Mouse (Mus musculus): Measurements from ENCODE around the gene Ptprc. TPM values are rescaled to one million over a fixed set of nuclear protein-coding genes. Genes with fewer than 3 reads are reported as not detected.

Ptprc gene
- 2.7 and 5.0 TPM in 2 replicates for polyA plus RNA-seq (2014; fragmentation: Nextera tagmentation; extraction: Ambion mirVana)

DNA sequence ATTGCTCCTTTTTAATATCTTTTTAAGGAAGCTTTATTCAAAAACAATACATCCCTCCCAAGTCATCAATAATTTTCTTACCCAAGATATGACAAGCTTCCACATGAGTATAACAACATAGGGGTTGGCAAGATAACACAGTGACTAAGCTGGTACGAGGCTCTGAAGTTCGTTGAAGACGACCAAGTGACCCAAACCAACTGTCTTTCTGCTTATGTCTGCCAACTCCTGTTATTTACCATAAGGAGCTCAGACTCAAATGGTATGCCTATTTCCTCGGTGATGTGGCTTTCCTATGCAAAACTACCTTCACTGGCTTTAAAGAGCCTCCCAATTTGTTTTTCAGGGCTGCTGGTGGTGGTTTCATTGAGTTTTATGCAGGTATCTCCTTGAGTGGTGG is at the start of gene Ptprc:
Gene Ptprc, minus strand, starts transcription at position 215 of the 400 bp plus-strand sequence.
- Histone ChIP-seq H3K27me3 (ENCODE audit: control insufficient read depth, insufficient read depth, low read length) (no peaks in the 10 kb centered on the region), H3K27ac (ENCODE audit: low read depth, low read length) (no peak within 1 kb of the TSS), H3K4me3 (ENCODE audit: low read length) (no peak within 1 kb of the TSS), H3K4me1 (ENCODE audit: control insufficient read depth, insufficient read depth, low read length) (no peaks in the 10 kb centered on the region), H3K4me2 (replicated peaks; ENCODE audit: low read depth, low read length) (no peak within 1 kb of the TSS), H3K36me3 (ENCODE audit: control insufficient read depth, insufficient read depth, low read length) (no peaks in the 10 kb centered on the region), H3K9ac (ENCODE audit: low read depth, low read length) (no peak within 1 kb of the TSS), H3K9me3 (ENCODE audit: control insufficient read depth, low read length) (no peaks in the 10 kb centered on the region)
- WGBS: 79% methylated on average over 4 of the region's 4 CpGs
- no peak for ATAC-seq (ENCODE audit: low FRiP score, low TSS enrichment)

GRCm38 (mm10) chr1:138214736-138215458 is 39.4 kb upstream of the Ptprc start:
- no peaks in the 10 kb centered on the region for H3K4me1 ChIP-seq (ENCODE audit: control insufficient read depth, insufficient read depth, low read length)
- no peak overlapping the region for H3K9ac ChIP-seq (ENCODE audit: low read depth, low read length)
- WGBS: 83% methylated on average over 3 of the region's 3 CpGs
- H3K36me3 ChIP-seq (ENCODE audit: control insufficient read depth, insufficient read depth, low read length): no peaks in the 10 kb centered on the region
- no peak overlapping the region for H3K4me2 ChIP-seq (replicated peaks; ENCODE audit: low read depth, low read length)
- ATAC-seq (ENCODE audit: low FRiP score, low TSS enrichment): no peak
- H3K27me3 ChIP-seq (ENCODE audit: control insufficient read depth, insufficient read depth, low read length): no peaks in the 10 kb centered on the region
- no peaks in the 10 kb centered on the region for H3K9me3 ChIP-seq (ENCODE audit: control insufficient read depth, low read length)
- H3K27ac ChIP-seq (ENCODE audit: low read depth, low read length): no peak overlapping the region
- H3K4me3 ChIP-seq (ENCODE audit: low read length): no peak overlapping the region

DNA sequence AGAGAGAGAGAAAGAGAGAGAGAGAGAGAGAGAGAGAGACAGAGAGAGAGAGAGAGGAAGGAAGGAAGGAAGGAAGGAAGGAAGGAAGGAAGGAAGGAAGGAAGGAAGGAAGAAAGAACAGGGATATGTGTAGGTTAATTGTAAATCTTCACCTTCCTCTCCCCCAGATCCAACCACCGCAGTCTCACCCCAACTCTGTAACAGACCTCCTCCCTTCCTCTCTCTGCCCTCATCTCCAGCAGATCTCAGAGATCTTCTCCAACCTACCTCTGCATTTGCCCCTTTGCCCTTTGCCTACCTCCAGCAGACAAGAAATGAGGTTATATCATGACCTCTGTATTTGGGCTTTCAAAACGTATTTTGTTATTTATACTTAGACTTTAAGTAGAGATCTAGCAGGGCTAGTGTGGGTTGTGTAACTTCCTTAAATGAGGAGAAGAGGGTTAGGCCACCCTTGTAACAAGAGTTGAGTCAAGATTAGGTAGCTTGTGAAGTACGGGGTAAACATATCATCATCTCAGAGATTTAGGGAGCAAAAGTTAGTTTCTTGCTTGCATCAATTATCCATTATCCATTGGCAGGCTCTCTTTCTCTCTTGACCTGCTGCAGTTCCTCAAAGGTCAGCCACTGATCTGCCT is 35.0 kb upstream of the Ptprc start:
- no peak for ATAC-seq (ENCODE audit: low FRiP score, low TSS enrichment)
- Histone ChIP-seq H3K27ac (ENCODE audit: low read depth, low read length) (no peak overlapping the region), H3K9me3 (ENCODE audit: control insufficient read depth, low read length) (no peaks in the 10 kb centered on the region), H3K9ac (ENCODE audit: low read depth, low read length) (no peak overlapping the region), H3K27me3 (ENCODE audit: control insufficient read depth, insufficient read depth, low read length) (no peaks in the 10 kb centered on the region), H3K4me1 (ENCODE audit: control insufficient read depth, insufficient read depth, low read length) (no peaks in the 10 kb centered on the region), H3K4me2 (replicated peaks; ENCODE audit: low read depth, low read length) (no peak overlapping the region), H3K4me3 (ENCODE audit: low read length) (no peak overlapping the region), H3K36me3 (ENCODE audit: control insufficient read depth, insufficient read depth, low read length) (no peaks in the 10 kb centered on the region)
- 79% methylated on average over 3 of the region's 3 CpGs for WGBS

DNA sequence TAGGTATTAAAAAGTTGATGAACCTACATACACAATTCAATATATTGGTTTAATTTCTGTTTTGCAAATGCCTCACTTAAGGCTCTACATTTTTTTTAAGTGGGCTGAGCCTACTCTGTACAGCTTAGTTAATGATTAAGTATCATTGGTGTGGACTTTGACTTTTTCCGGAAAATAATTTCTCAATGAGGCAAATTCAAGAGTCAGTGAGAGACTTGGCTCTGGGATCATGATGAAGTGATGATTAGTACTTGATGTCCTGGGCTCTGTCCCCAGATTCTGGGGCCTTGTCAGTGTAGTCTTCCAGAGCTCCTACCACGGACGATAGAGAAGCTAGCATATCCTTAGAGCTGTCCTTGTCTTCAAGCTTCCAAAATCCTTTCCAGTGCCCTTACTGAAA is 34.2 kb upstream of the Ptprc start:
- Histone ChIP-seq H3K4me2 (replicated peaks; ENCODE audit: low read depth, low read length) (no peak overlapping the region), H3K27ac (ENCODE audit: low read depth, low read length) (no peak overlapping the region), H3K9ac (ENCODE audit: low read depth, low read length) (no peak overlapping the region), H3K36me3 (ENCODE audit: control insufficient read depth, insufficient read depth, low read length) (no peaks in the 10 kb centered on the region), H3K27me3 (ENCODE audit: control insufficient read depth, insufficient read depth, low read length) (no peaks in the 10 kb centered on the region), H3K9me3 (ENCODE audit: control insufficient read depth, low read length) (no peaks in the 10 kb centered on the region), H3K4me1 (ENCODE audit: control insufficient read depth, insufficient read depth, low read length) (no peaks in the 10 kb centered on the region), H3K4me3 (ENCODE audit: low read length) (no peak overlapping the region)
- ATAC-seq (ENCODE audit: low FRiP score, low TSS enrichment): no peak
- 91% methylated on average over 3 of the region's 3 CpGs for WGBS

DNA sequence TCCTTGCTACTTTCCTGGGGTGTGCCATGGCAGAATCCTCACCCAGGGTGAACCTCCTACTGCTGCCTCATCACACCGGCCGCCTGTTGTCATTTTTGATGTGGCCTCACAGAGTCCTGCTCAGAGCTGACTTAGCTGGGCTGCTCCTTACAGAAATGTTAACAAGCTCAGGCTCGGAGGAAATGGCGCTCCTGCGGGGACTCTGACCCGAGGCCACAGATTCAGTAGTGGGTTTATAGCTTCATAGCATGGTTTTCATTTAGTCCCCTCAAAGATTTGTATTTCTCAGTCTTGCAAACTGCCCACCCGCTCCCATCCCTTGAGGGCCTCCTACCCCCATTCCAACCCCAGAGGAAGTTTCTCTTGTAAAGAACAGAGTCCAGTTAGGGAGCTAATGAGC is 30.5 kb upstream of the Ptprc start:
- no peak overlapping the region for H3K4me2 ChIP-seq (replicated peaks; ENCODE audit: low read depth, low read length)
- no peaks in the 10 kb centered on the region for H3K9me3 ChIP-seq (ENCODE audit: control insufficient read depth, low read length)
- no peaks in the 10 kb centered on the region for H3K4me1 ChIP-seq (ENCODE audit: control insufficient read depth, insufficient read depth, low read length)
- no peak overlapping the region for H3K4me3 ChIP-seq (ENCODE audit: low read length)
- 69% methylated on average over 7 of the region's 7 CpGs for WGBS
- no peaks in the 10 kb centered on the region for H3K27me3 ChIP-seq (ENCODE audit: control insufficient read depth, insufficient read depth, low read length)
- no peak for ATAC-seq (ENCODE audit: low FRiP score, low TSS enrichment)
- H3K27ac ChIP-seq (ENCODE audit: low read depth, low read length): no peak overlapping the region
- no peaks in the 10 kb centered on the region for H3K36me3 ChIP-seq (ENCODE audit: control insufficient read depth, insufficient read depth, low read length)
- H3K9ac ChIP-seq (ENCODE audit: low read depth, low read length): no peak overlapping the region

- Histone ChIP-seq H3K9me3 (ENCODE audit: control insufficient read depth, low read length) (no peaks in the 10 kb centered on the region), H3K4me1 (ENCODE audit: control insufficient read depth, insufficient read depth, low read length) (no peaks in the 10 kb centered on the region), H3K27me3 (ENCODE audit: control insufficient read depth, insufficient read depth, low read length) (no peaks in the 10 kb centered on the region), H3K4me2 (replicated peaks; ENCODE audit: low read depth, low read length) (no peak overlapping the region), H3K4me3 (ENCODE audit: low read length) (no peak overlapping the region), H3K9ac (ENCODE audit: low read depth, low read length) (no peak overlapping the region), H3K36me3 (ENCODE audit: control insufficient read depth, insufficient read depth, low read length) (no peaks in the 10 kb centered on the region), H3K27ac (ENCODE audit: low read depth, low read length) (no peak overlapping the region)
- ATAC-seq (ENCODE audit: low FRiP score, low TSS enrichment): 0 out of 2 replicates have a peak, but pooled peaks have one; percentile 20
- WGBS: 66% methylated on average over 8 of the region's 8 CpGs
Measured at GRCm38 (mm10) chr1:138191689-138192508, 16.4 kb upstream of the Ptprc start.

GRCm38 (mm10) chr1:138188131-138188530 is 12.6 kb upstream of the Ptprc start:
- no peaks in the 10 kb centered on the region for H3K27me3 ChIP-seq (ENCODE audit: control insufficient read depth, insufficient read depth, low read length)
- H3K4me1 ChIP-seq (ENCODE audit: control insufficient read depth, insufficient read depth, low read length): no peaks in the 10 kb centered on the region
- H3K4me3 ChIP-seq (ENCODE audit: low read length): no peak overlapping the region
- no peak overlapping the region for H3K4me2 ChIP-seq (replicated peaks; ENCODE audit: low read depth, low read length)
- ATAC-seq (ENCODE audit: low FRiP score, low TSS enrichment): no peak
- H3K36me3 ChIP-seq (ENCODE audit: control insufficient read depth, insufficient read depth, low read length): no peaks in the 10 kb centered on the region
- no peak overlapping the region for H3K9ac ChIP-seq (ENCODE audit: low read depth, low read length)
- WGBS: 90% methylated on average over 4 of the region's 4 CpGs
- H3K27ac ChIP-seq (ENCODE audit: low read depth, low read length): no peak overlapping the region
- H3K9me3 ChIP-seq (ENCODE audit: control insufficient read depth, low read length): no peaks in the 10 kb centered on the region

DNA sequence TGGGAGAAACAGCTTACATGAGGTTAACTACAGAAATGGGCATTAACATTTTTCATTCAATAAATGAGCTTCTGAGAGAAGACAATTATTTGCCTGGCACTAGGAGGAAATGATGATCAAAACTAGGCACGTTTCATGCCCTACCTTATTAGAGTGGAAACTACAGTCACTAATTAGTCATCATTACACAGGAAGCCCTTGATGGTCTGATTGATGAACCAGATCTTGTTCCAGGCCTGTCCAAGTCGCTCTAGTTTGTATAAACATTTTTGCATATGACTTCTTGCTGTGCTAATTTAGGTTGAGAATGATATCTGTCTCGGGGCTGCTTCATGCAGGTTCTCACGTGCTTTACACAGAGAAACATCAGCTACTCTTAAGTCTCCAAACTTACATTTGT is 10.4 kb upstream of the Ptprc start:
- no peak for ATAC-seq (ENCODE audit: low FRiP score, low TSS enrichment)
- WGBS: 70% methylated on average over 4 of the region's 4 CpGs

GRCm38 (mm10) chr1:138180081-138180480 is 4.6 kb upstream of the Ptprc start:
- no peak for ATAC-seq (ENCODE audit: low FRiP score, low TSS enrichment)

More for the DNA sequence above, 10.4 kb upstream of the Ptprc start:
- Histone ChIP-seq H3K9me3 (ENCODE audit: control insufficient read depth, low read length) (no peaks in the 10 kb centered on the region), H3K9ac (ENCODE audit: low read depth, low read length) (no peak overlapping the region), H3K4me2 (replicated peaks; ENCODE audit: low read depth, low read length) (no peak overlapping the region), H3K27ac (ENCODE audit: low read depth, low read length) (no peak overlapping the region), H3K36me3 (ENCODE audit: control insufficient read depth, insufficient read depth, low read length) (no peaks in the 10 kb centered on the region), H3K4me3 (ENCODE audit: low read length) (no peak overlapping the region), H3K27me3 (ENCODE audit: control insufficient read depth, insufficient read depth, low read length) (no peaks in the 10 kb centered on the region), H3K4me1 (ENCODE audit: control insufficient read depth, insufficient read depth, low read length) (no peaks in the 10 kb centered on the region)

More at GRCm38 (mm10) chr1:138180081-138180480, 4.6 kb upstream of the Ptprc start:
- Histone ChIP-seq H3K36me3 (ENCODE audit: control insufficient read depth, insufficient read depth, low read length) (no peaks in the 10 kb centered on the region), H3K4me3 (ENCODE audit: low read length) (no peak overlapping the region), H3K4me1 (ENCODE audit: control insufficient read depth, insufficient read depth, low read length) (no peaks in the 10 kb centered on the region), H3K27me3 (ENCODE audit: control insufficient read depth, insufficient read depth, low read length) (no peaks in the 10 kb centered on the region), H3K27ac (ENCODE audit: low read depth, low read length) (no peak overlapping the region), H3K9ac (ENCODE audit: low read depth, low read length) (no peak overlapping the region), H3K4me2 (replicated peaks; ENCODE audit: low read depth, low read length) (no peak overlapping the region), H3K9me3 (ENCODE audit: control insufficient read depth, low read length) (no peaks in the 10 kb centered on the region)
